Mouse (Mus musculus) embryonic facial prominence, embryonic 12.5 days (tissue): ENCODE results near the gene Rpl10a. TPM values are rescaled to one million over a fixed set of nuclear protein-coding genes. Genes with fewer than 3 reads are reported as not detected.
A peak's percentile ranks its signal among the peaks of the same experiment; 100 is the strongest.
"Not testable (repeated sequence)": the region's sequence is repeated elsewhere in the genome, so short reads cannot be mapped to it uniquely, and the experiment has no call there.

Source experiments
- ATAC-seq: fragments of 200-750 bp; cut with Nextera tagmentation; 2 replicates; pipeline ENCODE4 v1.8.0; 2017; ENCODE audit not compliant: insufficient number of reproducible peaks, insufficient read depth, low FRiP score, low TSS enrichment
- H3K27ac ChIP-seq: fragments of 300-500 bp; sonication (generic); 2 replicates; pipeline ENCODE4 v1.5.1; 2016; ENCODE audit warnings: mild to moderate bottlenecking
- H3K27me3 ChIP-seq: fragments of 300-500 bp; sonication (generic); 2 replicates; pipeline ENCODE4 v1.6.1; 2016; ENCODE audit warnings: mild to moderate bottlenecking, moderate library complexity
- H3K36me3 ChIP-seq: fragments of 300-500 bp; sonication (generic); 2 replicates; pipeline ENCODE4 v1.6.1; 2016; ENCODE audit warnings: mild to moderate bottlenecking
- H3K4me1 ChIP-seq: fragments of 300-500 bp; sonication (generic); 2 replicates; pipeline ENCODE4 v1.6.1; 2016
- H3K4me2 ChIP-seq: fragments of 300-500 bp; sonication (generic); replicated peaks from 2 replicates; pipeline ENCODE4 v1.6.1; 2016; ENCODE audit warnings: mild to moderate bottlenecking, moderate library complexity
- H3K4me3 ChIP-seq: fragments of 300-500 bp; sonication (generic); 2 replicates; pipeline ENCODE4 v1.5.1; 2016; ENCODE audit warnings: mild to moderate bottlenecking
- H3K9ac ChIP-seq: fragments of 300-500 bp; sonication (generic); 2 replicates; pipeline ENCODE4 v1.6.1; 2016; ENCODE audit warnings: mild to moderate bottlenecking, moderate library complexity
- H3K9me3 ChIP-seq: fragments of 300-500 bp; sonication (generic); 2 replicates; pipeline ENCODE4 v1.6.1; 2016; ENCODE audit warnings: mild to moderate bottlenecking, moderate library complexity
- WGBS: fragments of 180-500 bp; shearing (Covaris S2); methylation state at CpG from one replicate; pipeline ENCODE4 v1.1.7; 2016; 5-methylcytosine and 5-hydroxymethylcytosine counted together
- polyA plus RNA-seq: library from polyadenylated mRNA; unstranded; fragments of >200 nt; fragmentation: Nextera tagmentation; extraction: Ambion mirVana; gene quantifications from 2 replicates; pipeline ENCODE4 v1.2.1, GENCODE M21; 2016

Rpl10a gene
- polyA plus RNA-seq, 1 experiment from 2014 or later, result 496 TPM

- H3K27ac ChIP-seq, result peak overlapping the region; percentile 100
- under 1% methylated on average over 47 of the region's 54 CpGs for WGBS
- no peaks in the 10 kb centered on the region for H3K36me3 ChIP-seq
- peak overlapping the region; percentile 93 for H3K4me3 ChIP-seq
- peak; percentile 5; the same call in 1 of the 2 replicates for ATAC-seq
- H3K4me2 ChIP-seq, result peak overlapping the region; percentile 87
- H3K27me3 ChIP-seq, result no peaks in the 10 kb centered on the region
- H3K9ac ChIP-seq, result peak overlapping the region; percentile 95
- peaks cover 52% of the 10 kb centered on the region for H3K4me1 ChIP-seq
- no peaks in the 10 kb centered on the region for H3K9me3 ChIP-seq
These were observed 21.7 kb downstream of the Rpl10a start for GRCm38 (mm10) chr17:28349901-28350465.

GRCm38 (mm10) chr17:28350466-28351352, 22.4 kb downstream of the Rpl10a start, which contains the start of gene Tead3:
Gene Tead3 (minus strand): TSS chr17:28350817.
- WGBS, result under 1% methylated on average over 59 of the region's 73 CpGs
- Histone ChIP-seq H3K27ac (peak within 1 kb of the TSS; percentile 100), H3K4me2 (peak within 1 kb of the TSS; percentile 87), H3K36me3 (no peaks in the 10 kb centered on the region), H3K4me3 (peak within 1 kb of the TSS; percentile 93), H3K4me1 (peaks cover 45% of the 10 kb centered on the region), H3K27me3 (no peaks in the 10 kb centered on the region), H3K9me3 (no peaks in the 10 kb centered on the region), H3K9ac (peak within 1 kb of the TSS; percentile 95)
- peak; percentile 79 for ATAC-seq

GRCm38 (mm10) chr17:28351353-28351890, 23.2 kb downstream of the Rpl10a start:
- Histone ChIP-seq H3K36me3 (no peaks in the 10 kb centered on the region), H3K4me3 (peak overlapping the region; percentile 93), H3K9ac (peak overlapping the region; percentile 95), H3K4me2 (peak overlapping the region; percentile 87), H3K4me1 (peaks cover 38% of the 10 kb centered on the region), H3K27me3 (no peaks in the 10 kb centered on the region), H3K9me3 (no peaks in the 10 kb centered on the region), H3K27ac (peak overlapping the region; percentile 100)
- under 1% methylated on average over 29 of the region's 29 CpGs for WGBS
- ATAC-seq, result peak; percentile 71; the same call in 1 of the 2 replicates

GRCm38 (mm10) chr17:28352018-28352417, 23.7 kb downstream of the Rpl10a start:
- peak overlapping the region; percentile 93; the same call in 1 of the 2 replicates for H3K4me3 ChIP-seq
- H3K27me3 ChIP-seq, result no peaks in the 10 kb centered on the region
- peak overlapping the region; percentile 95 for H3K9ac ChIP-seq
- peak overlapping the region; percentile 87 for H3K4me2 ChIP-seq
- no peak for ATAC-seq
- H3K9me3 ChIP-seq, result no peaks in the 10 kb centered on the region
- 15% methylated on average over 11 of the region's 11 CpGs for WGBS
- H3K27ac ChIP-seq, result peak overlapping the region; percentile 100
- H3K36me3 ChIP-seq, result no peaks in the 10 kb centered on the region
- peaks cover 33% of the 10 kb centered on the region for H3K4me1 ChIP-seq

DNA sequence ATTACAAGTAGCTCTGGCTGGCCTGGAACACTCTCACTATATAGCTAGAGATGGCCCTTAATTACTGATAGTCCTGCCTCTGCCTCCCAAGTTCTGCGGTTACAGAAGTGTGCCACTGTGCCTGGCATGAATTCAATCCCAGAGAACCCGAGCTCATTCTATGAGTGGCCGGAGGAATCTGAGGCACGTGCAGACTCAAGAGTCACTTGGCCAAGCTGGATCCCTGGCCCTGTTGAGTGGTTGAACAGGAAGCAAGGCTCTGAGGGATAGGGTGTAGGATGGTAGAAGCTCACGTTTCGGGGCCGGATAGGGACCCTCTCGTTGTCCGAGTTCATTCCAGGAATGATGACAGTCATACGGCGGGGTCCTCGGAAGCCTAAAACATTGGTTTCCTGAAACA, 27.6 kb downstream of the Rpl10a start:
- peaks cover 33% of the 10 kb centered on the region for H3K27me3 ChIP-seq
- no peak overlapping the region for H3K27ac ChIP-seq
- no peak overlapping the region for H3K4me3 ChIP-seq
- peaks cover 10% of the 10 kb centered on the region for H3K4me1 ChIP-seq
- H3K9me3 ChIP-seq, result no peaks in the 10 kb centered on the region
- no peak overlapping the region for H3K4me2 ChIP-seq
- no peaks in the 10 kb centered on the region for H3K36me3 ChIP-seq
- WGBS, result 83% methylated on average over 12 of the region's 12 CpGs
- no peak for ATAC-seq
- H3K9ac ChIP-seq, result no peak overlapping the region

DNA sequence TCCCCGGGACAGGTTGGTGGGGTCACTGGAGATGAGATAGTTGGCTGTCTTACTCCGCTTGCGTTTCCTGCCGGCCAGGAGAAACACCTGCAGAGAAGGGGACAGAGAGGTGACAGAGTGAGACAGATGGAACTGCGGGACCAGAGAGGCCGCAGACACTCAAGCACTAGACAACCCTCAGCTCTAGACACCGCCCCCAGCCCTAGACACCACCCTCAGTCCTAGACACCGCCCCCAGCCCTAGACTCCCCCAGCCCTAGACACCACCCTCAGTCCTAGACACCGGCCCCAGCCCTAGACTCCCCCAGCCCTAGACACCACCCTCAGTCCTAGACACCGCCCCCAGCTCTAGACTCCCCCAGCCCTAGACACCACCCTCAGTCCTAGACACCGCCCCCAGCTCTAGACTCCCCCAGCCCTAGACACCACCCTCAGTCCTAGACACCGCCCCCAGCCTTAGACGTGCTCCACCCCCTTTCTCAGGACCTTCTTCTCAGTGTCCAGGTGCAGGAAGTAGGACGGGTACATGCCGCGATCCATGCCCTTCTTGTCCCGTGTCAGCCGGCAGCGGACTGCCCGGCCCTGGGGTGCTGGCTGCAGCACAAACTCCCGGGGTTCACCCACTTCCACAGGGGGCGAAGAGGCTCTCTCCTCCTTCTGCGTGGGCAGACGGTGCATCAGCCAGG, 30.4 kb downstream of the Rpl10a start:
- WGBS, result 14% methylated on average over 21 of the region's 24 CpGs
- not testable (repeated sequence) for H3K9me3 ChIP-seq, H3K36me3 ChIP-seq, H3K9ac ChIP-seq, H3K4me3 ChIP-seq, H3K4me2 ChIP-seq, H3K27ac ChIP-seq, ATAC-seq
- H3K4me1 ChIP-seq, result peaks cover 16% of the 10 kb centered on the region
- peaks cover 45% of the 10 kb centered on the region for H3K27me3 ChIP-seq

DNA sequence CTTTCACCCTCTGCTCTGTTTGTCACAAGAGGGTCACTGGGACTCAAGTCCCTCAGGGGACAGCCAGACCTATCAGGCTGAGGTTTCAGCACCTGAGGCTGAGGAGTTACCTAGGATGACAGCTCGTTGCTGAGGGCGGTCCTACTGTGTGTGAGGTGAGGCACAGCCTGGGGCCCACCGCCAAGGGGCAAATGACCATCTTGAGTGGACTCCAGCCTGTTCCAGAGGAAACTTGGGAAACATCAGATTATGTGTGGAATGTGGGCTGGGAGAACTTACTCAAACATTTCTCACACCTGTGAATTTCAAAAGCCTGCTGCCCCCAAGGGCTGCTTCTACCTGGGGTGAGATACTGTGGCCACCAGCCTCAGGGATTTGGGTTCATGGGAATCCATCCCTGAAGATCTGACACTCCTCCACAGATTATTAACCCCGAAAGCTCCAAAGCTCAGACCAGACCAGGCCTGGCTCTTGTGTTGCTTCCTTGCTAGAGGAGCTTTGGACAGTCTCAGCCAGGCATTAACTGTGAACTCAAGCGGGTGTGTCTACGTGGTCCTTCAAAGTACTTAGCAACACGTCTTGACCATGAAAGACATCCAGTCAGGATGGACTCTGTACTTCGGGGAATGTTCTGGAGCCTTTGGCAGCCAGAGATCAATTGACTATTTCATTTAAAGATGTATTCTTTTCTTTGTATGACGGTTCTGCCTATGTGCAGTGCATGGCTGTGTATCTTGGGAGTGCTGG, 32.4 kb downstream of the Rpl10a start:
- no peaks in the 10 kb centered on the region for H3K9me3 ChIP-seq
- H3K4me2 ChIP-seq, result no peak overlapping the region
- peaks cover 28% of the 10 kb centered on the region for H3K4me1 ChIP-seq
- H3K9ac ChIP-seq, result no peak overlapping the region
- no peaks in the 10 kb centered on the region for H3K36me3 ChIP-seq
- H3K4me3 ChIP-seq, result no peak overlapping the region
- no peak for ATAC-seq
- 80% methylated on average over 9 of the region's 9 CpGs for WGBS
- peaks cover 63% of the 10 kb centered on the region for H3K27me3 ChIP-seq
- H3K27ac ChIP-seq, result no peak overlapping the region

DNA sequence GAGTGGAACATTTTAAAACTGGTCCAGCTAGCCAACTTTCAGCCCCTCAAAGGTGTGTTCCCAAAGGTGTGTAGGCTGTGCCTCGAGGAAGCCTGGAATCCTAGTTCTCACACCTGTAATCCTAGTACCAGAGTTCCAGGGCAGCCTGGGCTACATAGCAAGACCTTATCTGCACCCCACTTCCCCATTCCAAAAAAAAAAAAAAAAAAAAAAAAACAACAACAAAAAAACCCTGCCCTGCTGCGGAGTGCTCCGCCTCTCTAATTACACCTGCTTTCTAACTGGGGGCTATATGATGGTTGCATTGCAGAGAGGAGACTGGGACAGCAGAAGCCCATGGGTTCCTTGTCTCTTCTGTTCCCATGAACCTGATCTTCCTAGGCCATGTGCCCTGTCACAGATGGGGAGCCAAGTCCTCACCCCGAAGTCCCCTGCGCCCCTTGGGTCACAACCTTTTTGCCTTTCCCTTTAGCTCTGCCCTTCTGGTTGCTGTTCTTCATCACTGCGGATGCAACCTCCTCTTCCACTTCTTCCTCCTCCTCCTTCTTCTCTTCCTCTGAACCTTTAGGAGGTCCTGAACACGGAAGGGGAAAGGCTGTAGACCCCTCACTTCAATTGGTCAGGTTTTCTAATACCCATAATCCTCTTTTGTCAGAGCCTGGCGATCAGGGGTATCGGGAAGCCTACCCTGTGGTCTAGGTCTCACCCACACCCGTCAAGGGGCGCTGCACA, 33.8 kb downstream of the Rpl10a start:
- Histone ChIP-seq H3K9me3 (no peaks in the 10 kb centered on the region), H3K36me3 (no peaks in the 10 kb centered on the region), H3K4me2 (peak overlapping the region; percentile 57), H3K4me1 (peaks cover 28% of the 10 kb centered on the region), H3K27me3 (peaks cover 68% of the 10 kb centered on the region), H3K27ac (no peak overlapping the region), H3K9ac (peak overlapping the region; percentile 34), H3K4me3 (peak overlapping the region; percentile 27)
- WGBS, result 28% methylated on average over 11 of the region's 11 CpGs
- no peak for ATAC-seq

DNA sequence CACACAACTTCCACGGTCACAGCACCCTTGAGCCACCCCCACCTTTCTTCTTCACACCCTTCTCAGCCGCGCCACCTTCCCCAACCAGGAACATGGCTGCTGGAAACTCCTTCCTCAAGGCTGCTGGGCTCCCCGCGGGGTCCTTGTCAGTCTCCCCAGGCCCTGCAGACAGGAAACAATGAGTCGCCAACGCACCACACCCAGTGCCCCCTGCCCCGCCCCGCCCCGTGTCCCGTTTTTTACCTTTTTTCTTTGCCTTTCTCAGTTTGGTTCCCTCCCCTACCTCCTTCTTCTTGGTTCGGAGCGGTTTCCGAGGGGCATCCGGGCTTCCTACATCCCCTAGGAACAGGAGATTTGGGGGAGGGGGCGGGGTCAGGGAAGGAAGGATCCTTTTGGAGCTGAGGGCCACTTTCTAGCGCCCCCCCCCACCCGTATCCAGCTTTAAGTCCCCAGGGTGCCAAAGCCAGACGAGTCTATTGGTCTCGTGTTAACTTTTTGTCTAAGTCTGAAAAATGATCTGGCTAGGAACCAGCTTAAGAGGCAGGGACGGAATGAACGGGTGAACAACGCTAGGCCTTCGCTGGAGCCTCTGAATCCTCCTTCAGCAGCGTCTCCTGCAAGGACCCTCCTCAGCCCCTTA, 34.5 kb downstream of the Rpl10a start:
- Histone ChIP-seq H3K27me3 (peaks cover 65% of the 10 kb centered on the region), H3K4me3 (peak overlapping the region; percentile 27), H3K4me1 (peaks cover 28% of the 10 kb centered on the region), H3K4me2 (peak overlapping the region; percentile 57), H3K9me3 (no peaks in the 10 kb centered on the region), H3K27ac (peak overlapping the region; percentile 55), H3K36me3 (no peaks in the 10 kb centered on the region), H3K9ac (peak overlapping the region; percentile 34)
- ATAC-seq, result no peak
- under 1% methylated on average over 25 of the region's 25 CpGs for WGBS

- Histone ChIP-seq H3K4me2 (peak overlapping the region; percentile 57), H3K9me3 (no peaks in the 10 kb centered on the region), H3K9ac (peak overlapping the region; percentile 21; the same call in 1 of the 2 replicates), H3K36me3 (no peaks in the 10 kb centered on the region), H3K27ac (peak overlapping the region; percentile 55; the same call in 1 of the 2 replicates), H3K4me1 (peaks cover 28% of the 10 kb centered on the region), H3K27me3 (peaks cover 58% of the 10 kb centered on the region), H3K4me3 (peak overlapping the region; percentile 32; the same call in 1 of the 2 replicates)
- WGBS, result 11% methylated on average over 6 of the region's 6 CpGs
- ATAC-seq, result no peak
These were observed 35.2 kb downstream of the Rpl10a start for GRCm38 (mm10) chr17:28363507-28363906.
